Mouse (Mus musculus): Measurements from ENCODE around the gene Snx32. TPM values are rescaled to one million over a fixed set of nuclear protein-coding genes. Genes with fewer than 3 reads are reported as not detected.
"Not testable (repeated sequence)": the region's sequence is repeated elsewhere in the genome, so short reads cannot be mapped to it uniquely, and the experiment has no call there.

Gene Snx32
- polyA plus RNA-seq, 1 experiment from 2014 or later: 3.7 TPM

DNA sequence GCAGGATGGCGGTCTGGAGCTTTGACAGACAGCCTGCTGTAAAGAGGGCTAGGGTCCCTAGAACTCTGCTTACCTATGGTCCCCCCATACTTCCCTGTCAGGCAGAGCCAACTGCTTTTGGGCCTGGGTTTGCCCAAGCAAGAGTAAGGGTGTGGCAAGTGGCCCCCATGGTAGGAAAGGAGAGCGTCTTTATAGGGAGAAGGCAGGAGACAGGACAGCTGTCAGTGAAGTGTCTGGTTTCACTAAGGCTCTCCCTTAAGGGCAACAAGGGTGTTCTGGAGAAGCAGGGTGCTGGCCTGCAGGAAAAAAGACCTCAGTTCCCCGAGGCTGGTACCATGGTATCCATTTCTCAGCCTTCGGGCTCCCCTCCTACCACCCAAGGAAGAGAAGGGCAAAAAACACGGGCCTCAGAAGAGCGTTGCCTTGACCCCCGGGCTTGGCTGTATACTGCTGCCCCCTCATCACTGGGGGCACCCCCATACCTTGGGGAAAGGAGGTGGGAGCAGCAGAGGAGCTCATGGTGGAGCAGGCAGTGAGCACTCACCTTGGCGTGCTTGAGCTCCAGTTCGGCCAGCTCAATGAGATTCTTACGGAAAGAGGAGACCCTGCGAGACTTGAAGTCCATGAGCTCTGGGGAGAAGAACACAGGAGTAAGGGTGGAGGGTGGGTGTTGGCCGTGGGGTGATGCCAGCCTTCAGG is 14.8 kb downstream of the Snx32 start:
- no peak for DNase-seq (ENCODE audit: low spot score)
- TF ChIP-seq EP300 (IDR thresholded peaks at IDR 0.05) (no peak), CTCF (IDR thresholded peaks at IDR 0.05) (no peak)
- no peaks in the 10 kb centered on the region for H3K27me3 ChIP-seq (replicated peaks; ENCODE audit: insufficient read depth, low read length)
- H3K9me3 ChIP-seq (ENCODE audit: low read length): no peaks in the 10 kb centered on the region
- no peak overlapping the region for H3K9ac ChIP-seq (replicated peaks; ENCODE audit: low read depth)
- peaks cover 3% of the 10 kb centered on the region; the same call in 1 of the 2 replicates for H3K4me1 ChIP-seq (ENCODE audit: insufficient read depth, low read depth, low read length)
- no peak overlapping the region for H3K27ac ChIP-seq (ENCODE audit: low read length)
- no peak for ATAC-seq
- H3K36me3 ChIP-seq (ENCODE audit: insufficient read depth, low read length): peaks cover 27% of the 10 kb centered on the region
- no peak overlapping the region for H3K4me3 ChIP-seq (ENCODE audit: low read depth, low read length)
- no peak overlapping the region for H3K4me2 ChIP-seq (replicated peaks; ENCODE audit: low read depth, low read length)
- WGBS: 81% methylated on average over 12 of the region's 12 CpGs

DNA sequence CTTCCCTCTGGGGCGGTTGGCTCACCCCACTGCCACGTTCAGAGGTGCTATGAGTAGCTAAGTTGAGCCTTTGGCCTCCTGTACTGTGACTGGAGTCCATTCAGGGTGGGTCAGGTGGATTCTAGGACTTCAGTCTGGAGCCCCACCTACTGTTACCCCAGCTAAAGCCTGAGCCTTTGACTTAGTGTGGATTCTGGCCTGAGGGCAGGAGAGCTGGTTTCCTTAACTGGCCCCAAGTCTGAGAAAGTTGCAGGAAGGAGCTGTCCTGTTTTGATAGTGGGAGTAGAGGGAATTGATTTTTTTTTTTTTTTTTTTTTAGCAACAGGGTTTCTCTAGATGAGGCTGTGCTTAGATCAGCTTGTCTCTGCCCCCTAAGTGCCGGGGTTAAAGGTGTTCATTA is 16.0 kb downstream of the Snx32 start:
- H3K4me1 ChIP-seq (ENCODE audit: insufficient read depth, low read depth, low read length): peaks cover 3% of the 10 kb centered on the region; the same call in 1 of the 2 replicates
- H3K9me3 ChIP-seq (ENCODE audit: low read length): no peaks in the 10 kb centered on the region
- no peak for ATAC-seq
- H3K9ac ChIP-seq (replicated peaks; ENCODE audit: low read depth): no peak overlapping the region
- no peak for TF ChIP-seq EP300 (IDR thresholded peaks at IDR 0.05)
- TF ChIP-seq CTCF (IDR thresholded peaks at IDR 0.05): no peak
- H3K27me3 ChIP-seq (replicated peaks; ENCODE audit: insufficient read depth, low read length): no peaks in the 10 kb centered on the region
- DNase-seq (ENCODE audit: low spot score): no peak
- H3K27ac ChIP-seq (ENCODE audit: low read length): no peak overlapping the region
- H3K36me3 ChIP-seq (ENCODE audit: insufficient read depth, low read length): peaks cover 27% of the 10 kb centered on the region
- 83% methylated on average over 3 of the region's 3 CpGs for WGBS
- no peak overlapping the region for H3K4me3 ChIP-seq (ENCODE audit: low read depth, low read length)
- no peak overlapping the region for H3K4me2 ChIP-seq (replicated peaks; ENCODE audit: low read depth, low read length)

DNA sequence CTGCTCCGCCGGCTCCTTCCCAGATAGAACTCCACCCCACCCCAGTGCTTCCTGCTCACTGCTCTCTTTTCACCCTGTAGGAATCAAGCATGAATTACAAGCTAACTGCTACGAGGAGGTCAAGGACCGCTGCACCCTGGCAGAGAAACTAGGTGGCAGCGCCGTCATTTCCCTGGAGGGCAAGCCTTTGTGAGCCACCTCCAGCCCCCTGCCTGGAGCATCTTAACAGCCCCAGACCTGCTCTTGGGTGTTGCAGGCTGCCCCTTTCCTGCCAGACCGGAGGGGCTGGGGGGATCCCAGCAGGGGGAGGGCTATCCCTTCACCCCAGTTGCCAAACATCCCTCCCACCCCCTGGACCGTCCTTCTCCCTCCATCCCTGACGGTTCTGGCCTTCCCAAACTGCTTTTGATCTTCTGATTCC is 17.0 kb downstream of the Snx32 start:
- H3K4me1 ChIP-seq (ENCODE audit: insufficient read depth, low read depth, low read length); H3K4me2 ChIP-seq (replicated peaks; ENCODE audit: low read depth, low read length); H3K9me3 ChIP-seq (ENCODE audit: low read length); H3K27ac ChIP-seq (ENCODE audit: low read length); DNase-seq (ENCODE audit: low spot score); H3K4me3 ChIP-seq (ENCODE audit: low read depth, low read length); H3K27me3 ChIP-seq (replicated peaks; ENCODE audit: insufficient read depth, low read length); H3K9ac ChIP-seq (replicated peaks; ENCODE audit: low read depth); ATAC-seq: not testable (repeated sequence)
- WGBS: 62% methylated on average over 9 of the region's 9 CpGs
- H3K36me3 ChIP-seq (ENCODE audit: insufficient read depth, low read length): peaks cover 27% of the 10 kb centered on the region
- TF ChIP-seq CTCF (IDR thresholded peaks at IDR 0.05): peak; percentile 16; the same call in 1 of the 2 replicates

DNA sequence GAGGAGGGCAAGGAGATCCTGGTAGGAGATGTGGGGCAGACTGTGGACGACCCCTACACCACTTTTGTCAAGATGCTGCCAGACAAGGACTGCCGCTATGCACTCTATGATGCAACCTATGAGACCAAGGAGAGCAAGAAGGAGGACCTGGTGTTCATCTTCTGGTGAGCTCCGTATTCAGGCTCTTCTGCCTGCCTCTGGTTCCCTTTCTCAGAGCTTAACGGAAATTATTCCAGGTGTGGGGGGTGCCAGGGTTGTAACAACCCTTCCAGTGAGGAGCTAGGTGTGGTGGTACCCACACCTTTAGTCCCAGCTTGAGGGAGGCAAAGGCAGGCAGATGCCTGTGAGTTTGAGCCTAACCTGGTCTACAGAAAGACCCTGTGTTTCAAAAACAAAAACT is 17.7 kb downstream of the Snx32 start:
- Histone ChIP-seq H3K4me3 (ENCODE audit: low read depth, low read length) (no peak overlapping the region), H3K4me2 (replicated peaks; ENCODE audit: low read depth, low read length) (no peak overlapping the region), H3K9me3 (ENCODE audit: low read length) (no peaks in the 10 kb centered on the region), H3K27me3 (replicated peaks; ENCODE audit: insufficient read depth, low read length) (no peaks in the 10 kb centered on the region), H3K4me1 (ENCODE audit: insufficient read depth, low read depth, low read length) (peaks cover 3% of the 10 kb centered on the region; the same call in 1 of the 2 replicates), H3K36me3 (ENCODE audit: insufficient read depth, low read length) (peaks cover 27% of the 10 kb centered on the region), H3K27ac (ENCODE audit: low read length) (no peak overlapping the region), H3K9ac (replicated peaks; ENCODE audit: low read depth) (no peak overlapping the region)
- TF ChIP-seq EP300 (IDR thresholded peaks at IDR 0.05) (no peak), CTCF (IDR thresholded peaks at IDR 0.05) (no peak)
- 73% methylated on average over 4 of the region's 4 CpGs for WGBS
- DNase-seq (ENCODE audit: low spot score): no peak
- no peak for ATAC-seq

DNA sequence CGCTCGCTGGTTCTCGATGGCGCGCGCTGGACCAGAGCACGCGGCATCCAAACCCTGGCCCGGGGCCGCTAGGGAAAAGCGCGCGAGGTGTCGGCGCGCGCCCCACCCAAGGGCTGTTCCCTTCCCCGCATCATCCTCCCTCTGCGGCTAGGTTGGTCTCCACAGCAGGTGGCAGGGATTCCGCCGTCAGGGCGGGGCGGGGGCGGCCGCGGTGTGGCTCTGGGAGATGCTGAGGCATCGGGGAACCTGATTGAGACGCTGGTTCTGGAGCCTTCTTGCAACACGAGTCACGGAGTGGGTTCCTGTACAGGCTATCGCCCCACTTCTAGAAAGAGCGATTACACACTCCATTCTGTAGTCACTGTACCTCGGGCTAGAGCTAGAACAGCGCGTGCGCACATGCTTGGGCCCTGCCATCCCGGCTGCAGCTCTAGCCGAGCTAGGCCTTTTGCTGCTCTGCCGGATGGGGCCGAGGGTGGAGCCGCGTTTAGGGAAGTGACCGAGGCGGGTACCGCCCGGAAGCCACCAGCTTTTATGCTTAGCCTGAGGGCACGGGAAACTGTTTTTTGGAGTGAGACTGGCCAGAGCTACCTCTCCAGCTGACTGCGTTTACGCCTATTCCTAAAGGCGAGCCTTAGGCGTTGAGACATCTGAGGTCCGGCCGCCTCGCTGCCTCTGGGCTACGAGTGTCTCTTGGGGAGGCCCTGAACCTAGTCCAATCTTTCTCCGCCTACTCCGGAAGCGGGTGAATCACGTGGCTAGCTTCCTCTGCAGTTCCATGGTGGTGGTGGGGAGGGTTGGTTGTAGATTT is 19.2 kb downstream of the Snx32 start:
- peak overlapping the region; percentile 96 for H3K9ac ChIP-seq (replicated peaks; ENCODE audit: low read depth)
- 1% methylated on average over 54 of the region's 59 CpGs for WGBS
- peaks cover 21% of the 10 kb centered on the region for H3K36me3 ChIP-seq (ENCODE audit: insufficient read depth, low read length)
- DNase-seq (ENCODE audit: low spot score) (peak; percentile 94), ATAC-seq (peak; percentile 30)
- peaks cover 16% of the 10 kb centered on the region; the same call in 1 of the 2 replicates for H3K4me1 ChIP-seq (ENCODE audit: insufficient read depth, low read depth, low read length)
- H3K4me3 ChIP-seq (ENCODE audit: low read depth, low read length): peak overlapping the region; percentile 94
- no peak for TF ChIP-seq CTCF (IDR thresholded peaks at IDR 0.05)
- TF ChIP-seq EP300 (IDR thresholded peaks at IDR 0.05): peak; percentile 23; the same call in 1 of the 2 replicates
- H3K4me2 ChIP-seq (replicated peaks; ENCODE audit: low read depth, low read length): peak overlapping the region; percentile 76
- no peaks in the 10 kb centered on the region for H3K9me3 ChIP-seq (ENCODE audit: low read length)
- H3K27me3 ChIP-seq (replicated peaks; ENCODE audit: insufficient read depth, low read length): no peaks in the 10 kb centered on the region
- H3K27ac ChIP-seq (ENCODE audit: low read length): peak overlapping the region; percentile 98

DNA sequence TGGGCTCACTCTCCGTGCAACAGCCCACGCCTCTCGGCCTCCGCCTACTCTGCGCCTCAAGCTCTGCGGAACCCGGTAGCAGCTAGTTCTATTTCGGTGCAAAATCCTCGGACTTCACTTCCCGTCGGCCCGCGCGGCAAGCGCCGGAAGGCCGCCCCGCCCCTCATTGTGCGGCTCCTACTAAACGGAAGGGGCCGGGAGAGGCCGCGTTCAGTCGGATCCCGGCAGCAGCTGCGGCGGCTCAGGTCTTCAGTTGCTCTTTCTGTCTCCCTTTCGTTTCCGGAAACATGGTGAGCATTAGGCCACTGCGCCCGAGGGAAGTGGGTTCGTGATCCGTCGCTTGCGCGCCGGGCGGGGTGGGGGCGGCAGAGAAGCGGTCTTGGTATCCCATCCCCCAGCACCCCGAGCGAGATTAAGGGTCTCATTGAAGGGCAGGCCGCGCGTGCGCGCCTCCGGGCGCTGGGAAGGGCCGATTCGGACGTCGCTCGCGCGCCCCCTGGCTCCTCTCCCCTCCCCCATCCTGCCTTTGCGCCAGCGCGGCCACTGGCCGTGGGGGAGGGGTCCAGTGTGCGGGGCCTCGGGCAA is 19.9 kb downstream of the Snx32 start, which contains the start of gene Cfl1:
Gene Cfl1 (plus strand): TSS at position 143 of the 585 bp plus-strand sequence.
- 3% methylated on average over 58 of the region's 62 CpGs for WGBS
- peak; percentile 99 for DNase-seq (ENCODE audit: low spot score)

DNA sequence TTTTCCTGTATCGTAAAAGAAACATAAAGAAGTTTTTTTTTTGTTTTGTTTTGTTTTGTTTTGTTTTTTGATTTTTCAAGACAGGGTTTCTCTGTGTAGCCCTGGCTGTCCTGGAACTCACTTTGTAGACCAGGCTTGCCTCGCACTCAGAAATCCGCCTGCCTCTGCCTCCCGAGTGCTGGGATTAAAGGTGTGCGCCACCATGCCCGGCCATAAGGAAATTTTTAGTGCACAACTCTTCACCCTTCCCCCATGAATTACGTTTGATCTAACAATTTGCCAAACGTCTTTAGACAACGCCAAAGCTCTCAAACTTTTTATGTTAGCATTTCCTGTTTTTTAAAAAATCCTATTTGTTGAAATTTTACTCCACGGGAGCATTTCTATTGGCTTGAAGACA is 20.6 kb downstream of the Snx32 start:
- peaks cover 21% of the 10 kb centered on the region; the same call in 1 of the 2 replicates for H3K4me1 ChIP-seq (ENCODE audit: insufficient read depth, low read depth, low read length)
- 0 out of 2 replicates have a peak overlapping the region, but pooled peaks have one; percentile 94 for H3K4me3 ChIP-seq (ENCODE audit: low read depth, low read length)
- not testable (repeated sequence) for DNase-seq (ENCODE audit: low spot score); ATAC-seq; H3K27me3 ChIP-seq (replicated peaks; ENCODE audit: insufficient read depth, low read length); H3K9ac ChIP-seq (replicated peaks; ENCODE audit: low read depth); H3K9me3 ChIP-seq (ENCODE audit: low read length)
- H3K4me2 ChIP-seq (replicated peaks; ENCODE audit: low read depth, low read length): peak overlapping the region; percentile 69; the same call in 1 of the 2 replicates
- WGBS: 34% methylated on average over 10 of the region's 10 CpGs
- H3K36me3 ChIP-seq (ENCODE audit: insufficient read depth, low read length): peaks cover 13% of the 10 kb centered on the region
- H3K27ac ChIP-seq (ENCODE audit: low read length): peak overlapping the region; percentile 98; the same call in 1 of the 2 replicates

More for the DNA sequence above, 19.9 kb downstream of the Snx32 start, which contains the start of gene Cfl1:
- H3K4me3 ChIP-seq (ENCODE audit: low read depth, low read length): peak within 1 kb of the TSS; percentile 94
- H3K36me3 ChIP-seq (ENCODE audit: insufficient read depth, low read length): peaks cover 14% of the 10 kb centered on the region
- no peaks in the 10 kb centered on the region for H3K9me3 ChIP-seq (ENCODE audit: low read length)
- H3K27ac ChIP-seq (ENCODE audit: low read length): peak within 1 kb of the TSS; percentile 98
- H3K4me2 ChIP-seq (replicated peaks; ENCODE audit: low read depth, low read length): peak within 1 kb of the TSS; percentile 76
- peak; percentile 59 for ATAC-seq
- H3K9ac ChIP-seq (replicated peaks; ENCODE audit: low read depth): peak within 1 kb of the TSS; percentile 96
- H3K27me3 ChIP-seq (replicated peaks; ENCODE audit: insufficient read depth, low read length): no peaks in the 10 kb centered on the region
- peaks cover 21% of the 10 kb centered on the region; the same call in 1 of the 2 replicates for H3K4me1 ChIP-seq (ENCODE audit: insufficient read depth, low read depth, low read length)
- TF ChIP-seq EP300 (IDR thresholded peaks at IDR 0.05) (no peak), CTCF (IDR thresholded peaks at IDR 0.05) (peak; percentile 35)
